Mouse (Mus musculus): ENCODE data around the gene Cdh13.
"Not testable (repeated sequence)": the region's sequence is repeated elsewhere in the genome, so short reads cannot be mapped to it uniquely, and the experiment has no call there.

The Cdh13 gene

GRCm38 (mm10) chr8:119304196-119304595 is 1020.7 kb downstream of the Cdh13 start:
- in situ Hi-C loops (cut with MboI; ENCODE audit: low sequenced_read_pairs), result no loop called here

DNA sequence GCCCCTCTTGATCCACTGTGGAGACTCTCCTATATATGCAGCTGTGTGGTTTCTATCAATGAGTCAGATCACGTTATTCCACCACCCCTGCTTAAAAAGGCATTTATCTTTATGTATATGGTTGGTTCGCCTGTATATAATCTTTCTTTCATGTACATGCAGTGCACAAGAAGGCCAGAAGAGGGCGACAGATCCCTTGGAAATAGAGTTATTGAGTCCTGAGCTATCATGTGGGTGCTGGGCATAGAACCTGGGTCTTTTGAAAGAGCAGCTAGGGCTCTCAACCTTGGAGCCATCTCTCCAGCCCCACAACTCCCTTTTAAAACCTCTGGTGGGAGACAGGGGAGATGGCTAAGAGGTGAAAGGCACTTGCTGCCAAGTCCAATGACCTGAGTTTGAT is 1027.9 kb downstream of the Cdh13 start:
- in situ Hi-C loops (cut with MboI; ENCODE audit: low sequenced_read_pairs), result no loop called here

- in situ Hi-C loops (cut with MboI; ENCODE audit: low sequenced_read_pairs), result no loop called here
Observed at GRCm38 (mm10) chr8:119323215-119323614, 1039.7 kb downstream of the Cdh13 start.

DNA sequence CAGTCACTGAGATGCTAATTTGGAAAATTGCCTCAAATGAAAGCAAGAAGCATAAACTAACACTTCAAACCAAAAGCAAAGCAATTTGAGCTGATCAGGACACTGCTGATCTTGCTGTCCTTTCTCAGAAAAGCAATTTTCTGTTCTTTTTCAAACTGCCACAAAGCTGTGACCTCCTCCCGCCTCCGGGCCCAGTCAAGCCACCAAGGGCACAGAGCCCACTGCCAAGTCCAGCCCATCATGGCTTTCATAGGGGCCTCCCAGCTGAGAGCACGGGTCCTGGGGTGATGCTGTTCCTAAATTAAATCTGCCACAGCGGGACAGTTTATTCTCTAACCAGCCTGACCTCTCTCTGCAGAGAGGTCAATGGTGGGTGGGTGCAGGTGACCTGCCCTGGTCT is 1056.0 kb downstream of the Cdh13 start:
- in situ Hi-C loops (cut with MboI; ENCODE audit: low sequenced_read_pairs), result no loop called here

GRCm38 (mm10) chr8:119343606-119344005 is 1060.1 kb downstream of the Cdh13 start:
- in situ Hi-C loops (cut with MboI; ENCODE audit: low sequenced_read_pairs), result no loop called here

DNA sequence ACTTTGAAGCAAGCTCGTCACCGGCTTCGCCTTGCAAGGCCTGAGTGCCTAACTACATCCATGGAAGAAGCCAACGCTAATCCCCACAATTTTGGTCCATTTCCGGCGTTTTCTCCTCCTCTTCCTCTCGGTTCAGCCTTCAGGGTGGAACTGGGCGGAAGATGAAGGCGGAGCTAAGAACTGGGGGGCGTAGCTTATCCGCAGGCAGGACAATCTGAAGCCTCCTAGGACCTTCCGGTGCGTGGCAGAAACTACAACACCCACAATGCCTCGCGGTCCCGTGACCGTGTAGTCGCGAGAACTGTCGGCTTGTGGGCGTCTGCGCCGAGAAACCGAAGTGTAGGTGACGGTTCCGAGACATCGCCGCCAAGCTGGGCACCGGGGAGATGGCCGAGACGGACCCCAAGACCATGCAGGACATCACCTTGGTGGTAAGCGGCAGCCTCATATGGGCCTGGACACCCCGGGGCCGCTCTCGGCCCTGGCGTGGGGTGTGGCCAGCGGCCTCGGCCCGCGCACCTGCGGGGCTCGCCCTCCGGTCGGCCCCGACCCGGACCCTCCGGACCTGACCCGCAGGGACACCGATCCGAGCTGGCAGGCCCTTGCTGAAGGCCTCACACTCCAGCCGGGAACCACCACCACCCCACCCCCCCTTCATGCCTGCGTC is 1060.8 kb downstream of the Cdh13 start, which contains the start of gene Hsbp1:
Gene Hsbp1 (plus strand): TSS at position 299 of the 667 bp plus-strand sequence.
- in situ Hi-C loops (cut with MboI; ENCODE audit: low sequenced_read_pairs), result no loop called here

- in situ Hi-C loops (cut with MboI; ENCODE audit: low sequenced_read_pairs), result no loop called here
Observed at GRCm38 (mm10) chr8:119345029-119345682, 1061.6 kb downstream of the Cdh13 start.

- in situ Hi-C loops (cut with MboI; ENCODE audit: low sequenced_read_pairs), result no loop called here
Observed at GRCm38 (mm10) chr8:119345683-119346075, 1062.1 kb downstream of the Cdh13 start.

DNA sequence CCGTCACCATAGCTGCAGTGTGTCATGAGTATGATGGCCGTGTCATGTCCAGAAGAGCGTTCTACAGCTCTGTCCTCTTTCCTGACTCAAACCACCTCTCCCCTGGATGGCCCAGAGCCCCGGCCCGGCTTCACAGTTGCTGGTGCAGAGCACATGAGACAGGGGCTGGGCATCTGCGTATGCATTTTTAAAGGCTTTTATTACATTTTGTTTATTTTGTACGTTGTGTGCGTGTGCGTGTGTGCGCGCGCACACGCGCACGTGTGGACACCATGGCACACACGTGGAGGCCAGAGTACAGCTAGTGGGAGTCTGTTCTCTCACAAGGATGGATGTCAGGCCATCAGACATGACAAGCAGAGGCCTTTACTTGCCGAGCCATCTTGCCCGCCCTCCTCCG is 1068.1 kb downstream of the Cdh13 start:
- in situ Hi-C loops (cut with MboI; ENCODE audit: low sequenced_read_pairs), result no loop called here

- in situ Hi-C loops (cut with MboI; ENCODE audit: low sequenced_read_pairs), result no loop called here
Observed at GRCm38 (mm10) chr8:119352977-119353658, 1069.6 kb downstream of the Cdh13 start.

DNA sequence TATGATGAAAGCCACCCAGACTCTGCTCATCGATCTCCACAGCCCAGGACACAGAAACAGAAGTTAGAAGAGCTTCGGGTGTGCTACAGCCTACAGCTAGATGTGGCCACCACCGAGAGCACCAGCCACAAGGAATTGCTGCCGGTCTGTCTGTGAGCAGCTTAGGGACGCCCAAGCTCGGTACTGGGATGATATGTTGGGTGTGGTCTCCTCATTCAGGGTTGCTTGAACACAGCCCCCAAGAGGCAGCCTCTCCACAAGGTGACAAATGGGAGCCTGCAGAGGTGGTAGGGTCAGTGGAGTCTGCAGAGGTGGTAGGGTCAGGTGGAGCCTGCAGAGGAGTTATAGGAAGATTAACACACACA is 1070.1 kb downstream of the Cdh13 start:
- in situ Hi-C loops (cut with MboI; ENCODE audit: low sequenced_read_pairs), result no loop called here

- in situ Hi-C loops (cut with MboI; ENCODE audit: low sequenced_read_pairs), result not testable (repeated sequence)
Observed at GRCm38 (mm10) chr8:119356631-119357030, 1073.1 kb downstream of the Cdh13 start.

DNA sequence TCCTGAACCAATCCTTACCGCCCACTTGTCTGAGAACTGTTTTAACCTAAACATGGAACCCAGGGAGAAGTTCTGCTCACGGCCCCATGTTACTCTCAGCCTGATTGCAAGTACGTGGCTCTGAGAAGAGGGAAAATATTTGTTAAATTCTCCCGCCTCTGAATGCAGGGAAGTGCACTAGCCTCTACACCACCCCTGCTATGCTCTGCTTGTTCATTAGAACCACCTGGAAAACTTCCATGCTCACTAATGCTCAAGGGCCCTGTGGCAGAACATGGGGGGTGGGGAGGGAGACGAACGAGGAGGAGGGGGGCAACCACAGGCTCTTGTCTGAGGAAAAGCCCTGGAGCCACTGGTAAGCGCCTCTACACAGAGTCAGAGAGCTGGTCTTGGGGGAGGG is 1074.6 kb downstream of the Cdh13 start:
- in situ Hi-C loops (cut with MboI; ENCODE audit: low sequenced_read_pairs), result no loop called here

GRCm38 (mm10) chr8:119358836-119359235 is 1075.3 kb downstream of the Cdh13 start:
- in situ Hi-C loops (cut with MboI; ENCODE audit: low sequenced_read_pairs), result no loop called here

- in situ Hi-C loops (cut with MboI; ENCODE audit: low sequenced_read_pairs), result no loop called here
Observed at GRCm38 (mm10) chr8:119360686-119361295, 1077.3 kb downstream of the Cdh13 start.
